16 mouse cellular contexts compared by ENCODE assay signal in genomic region chr4:101711100-101711499, GRCm38 (mm10). TPM values are rescaled to one million over a fixed set of nuclear protein-coding genes. Genes with fewer than 3 reads are reported as not detected.
"Had no signal": no experiment of that assay in that cellular context is flagged by ENCODE, and none has a peak within 500 bp of the region (broad histone marks: within the 10 kb centered on the region; RNA-seq: fewer than 3 reads in every experiment).

No protein-coding gene starts in this region.

- DNase-seq: kidney, adult 18-20 months; kidney, adult 9 months; kidney, postnatal 14 days; kidney, postnatal 4 days; lung, adult 2 months; lung, postnatal 4 days; midbrain, embryonic 14.5 days; thymus, adult 2 months; thymus, postnatal 14 days; thymus, postnatal 4 days had no signal

- H3K36me3 ChIP-seq: limb, embryonic 15.5 days had no signal

- H3K4me2 ChIP-seq: limb, embryonic 15.5 days; midbrain, embryonic 11.5 days had no signal

- H3K9me3 ChIP-seq: limb, embryonic 15.5 days had no signal

- H3K27me3 ChIP-seq: limb, embryonic 15.5 days had no signal

- H3K9ac ChIP-seq: limb, embryonic 15.5 days; liver, embryonic 14.5 days had no signal

- ATAC-seq: inflammation-experienced regulatory T-cells, adult 6 months; intestine, embryonic 16.5 days had no signal

- H3K4me3 ChIP-seq: limb, embryonic 15.5 days had no signal

- H3K27ac ChIP-seq: limb, embryonic 15.5 days; liver, embryonic 14.5 days; stomach, postnatal 0 days had no signal

RNA-seq across cellular contexts. Expression of gene Lepr, which starts 6.1 kb away (rescaled TPM):
- polyA plus RNA-seq: inflammation-experienced regulatory T-cells, adult 6 months had no signal
